Mouse (Mus musculus) kidney, embryonic 16.5 days (tissue): ENCODE measurements around the gene Cd99l2. TPM values are rescaled to one million over a fixed set of nuclear protein-coding genes. Genes with fewer than 3 reads are reported as not detected.

Experiments used
- ATAC-seq: fragments of 200-750 bp; cut with Nextera tagmentation; 2 replicates; pipeline ENCODE4 v1.8.0; 2017; ENCODE audit warnings: moderate TSS enrichment; ENCODE audit not compliant: low FRiP score, low TSS enrichment
- H3K27ac ChIP-seq: fragments of 300-500 bp; sonication (generic); 2 replicates; pipeline ENCODE4 v1.5.1; 2014; ENCODE audit warnings: low read length
- H3K27me3 ChIP-seq: fragments of 300-500 bp; sonication (generic); 2 replicates; pipeline ENCODE4 v1.6.1; 2014; ENCODE audit warnings: low read length, control low read depth, mixed read lengths; ENCODE audit not compliant: insufficient read depth
- H3K36me3 ChIP-seq: fragments of 300-500 bp; sonication (generic); 2 replicates; pipeline ENCODE4 v1.6.1; 2014; ENCODE audit warnings: low read length, control low read depth, mixed read lengths; ENCODE audit not compliant: insufficient read depth
- H3K4me1 ChIP-seq: fragments of 300-500 bp; sonication (generic); 2 replicates; pipeline ENCODE4 v1.6.1; 2014; ENCODE audit warnings: low read length, control low read depth, mixed read lengths; ENCODE audit not compliant: insufficient read depth
- H3K4me2 ChIP-seq: fragments of 300-500 bp; sonication (generic); replicated peaks from 2 replicates; pipeline ENCODE4 v1.6.1; 2014; ENCODE audit warnings: low read depth, low read length
- H3K4me3 ChIP-seq: fragments of 300-500 bp; sonication (generic); 2 replicates; pipeline ENCODE4 v1.5.1; 2014; ENCODE audit warnings: mild to moderate bottlenecking, low read length
- H3K9ac ChIP-seq: fragments of 300-500 bp; sonication (generic); replicated peaks from 2 replicates; pipeline ENCODE4 v1.6.1; 2014; ENCODE audit warnings: low read length
- H3K9me3 ChIP-seq: fragments of 300-500 bp; sonication (generic); 2 replicates; pipeline ENCODE4 v1.6.1; 2016; ENCODE audit warnings: low read length, control low read depth
- WGBS: fragments of 180-500 bp; shearing (Covaris S2); extraction: QIAGEN DNeasy Blood & Tissue Kit; methylation state at CpG from one replicate; pipeline ENCODE4 v1.1.7; 2014; 5-methylcytosine and 5-hydroxymethylcytosine counted together
- polyA plus RNA-seq: library from polyadenylated mRNA; unstranded; fragments of >200 nt; fragmentation: Nextera tagmentation; extraction: Ambion mirVana; gene quantifications from 2 replicates; pipeline ENCODE4 v1.2.1, GENCODE M21; 2015

The Cd99l2 gene
- 35.9 and 36.1 TPM in 2 replicates for polyA plus RNA-seq

DNA sequence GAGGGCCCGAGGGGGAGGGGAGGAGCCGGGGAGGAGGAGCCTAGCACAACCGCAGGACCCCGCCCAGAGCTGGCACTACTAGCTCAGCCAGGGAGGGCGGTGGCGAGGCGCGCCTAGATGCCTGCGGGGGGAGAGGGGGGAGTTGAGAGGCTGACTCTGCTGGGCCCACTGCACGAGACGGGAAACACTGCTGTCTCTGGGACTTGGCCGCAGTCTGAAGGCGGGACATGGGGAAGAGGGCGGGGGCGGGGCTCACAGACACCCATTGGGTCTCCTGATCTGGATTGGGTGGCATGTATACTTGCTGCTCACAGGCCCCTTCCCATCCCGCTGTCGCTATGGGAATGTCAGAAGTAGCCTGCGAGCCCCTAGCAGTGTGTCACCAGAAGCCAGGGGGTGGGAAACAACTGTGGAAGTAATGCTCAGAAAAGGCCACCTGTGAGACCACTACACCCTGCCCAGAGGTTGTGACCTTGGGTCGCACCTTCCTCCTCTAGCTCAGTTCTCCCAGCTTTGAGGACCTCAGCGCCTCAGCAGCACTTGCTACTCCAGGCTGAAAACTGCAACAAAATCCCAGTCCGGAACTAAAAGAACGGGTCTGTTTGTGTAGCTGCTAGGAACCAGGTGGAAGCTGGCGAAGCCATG, at the start of gene Cd99l2:
TSS of gene Cd99l2 (minus strand) at position 216 of the 645 bp plus-strand sequence.
- peak within 1 kb of the TSS; percentile 62 for H3K4me3 ChIP-seq
- ATAC-seq, result peak; percentile 98
- H3K27me3 ChIP-seq, result peaks cover 5% of the 10 kb centered on the region; the same call in 1 of the 2 replicates
- no peaks in the 10 kb centered on the region for H3K9me3 ChIP-seq
- peak within 1 kb of the TSS; percentile 63 for H3K4me2 ChIP-seq
- WGBS, result 25% methylated on average over 22 of the region's 23 CpGs
- peaks cover 7% of the 10 kb centered on the region; the same call in 1 of the 2 replicates for H3K4me1 ChIP-seq
- peak within 1 kb of the TSS; percentile 74 for H3K9ac ChIP-seq
- H3K27ac ChIP-seq, result peak within 1 kb of the TSS; percentile 92
- H3K36me3 ChIP-seq, result no peaks in the 10 kb centered on the region

GRCm38 (mm10) chrX:71540821-71541510, 48.3 kb upstream of the Cd99l2 start:
- Histone ChIP-seq H3K4me2 (no peak overlapping the region), H3K27me3 (no peaks in the 10 kb centered on the region), H3K36me3 (no peaks in the 10 kb centered on the region), H3K9ac (no peak overlapping the region), H3K4me1 (no peaks in the 10 kb centered on the region), H3K27ac (no peak overlapping the region), H3K4me3 (no peak overlapping the region), H3K9me3 (no peaks in the 10 kb centered on the region)
- ATAC-seq, result no peak
- 85% methylated on average over 7 of the region's 7 CpGs for WGBS

DNA sequence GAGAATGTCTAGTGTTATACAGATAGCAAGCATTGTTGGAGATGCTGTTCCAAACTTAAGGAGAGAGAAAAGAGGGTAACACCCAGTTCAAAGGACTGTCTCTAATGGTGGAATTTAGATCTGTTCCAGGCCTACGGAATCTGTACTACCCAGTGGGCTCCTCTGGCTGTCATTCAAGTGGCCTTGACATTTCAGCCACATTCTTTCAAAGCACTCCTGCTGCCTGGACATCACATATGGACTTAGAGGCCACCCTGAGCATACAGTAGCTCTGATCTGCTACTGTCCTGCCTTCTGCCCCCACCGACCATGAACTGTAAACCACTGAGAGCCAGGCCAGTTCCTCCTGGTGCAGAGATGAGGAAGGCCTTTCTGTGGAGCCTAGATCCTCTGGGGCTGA, 45.1 kb upstream of the Cd99l2 start:
- Histone ChIP-seq H3K4me1 (no peaks in the 10 kb centered on the region), H3K27me3 (no peaks in the 10 kb centered on the region)

DNA sequence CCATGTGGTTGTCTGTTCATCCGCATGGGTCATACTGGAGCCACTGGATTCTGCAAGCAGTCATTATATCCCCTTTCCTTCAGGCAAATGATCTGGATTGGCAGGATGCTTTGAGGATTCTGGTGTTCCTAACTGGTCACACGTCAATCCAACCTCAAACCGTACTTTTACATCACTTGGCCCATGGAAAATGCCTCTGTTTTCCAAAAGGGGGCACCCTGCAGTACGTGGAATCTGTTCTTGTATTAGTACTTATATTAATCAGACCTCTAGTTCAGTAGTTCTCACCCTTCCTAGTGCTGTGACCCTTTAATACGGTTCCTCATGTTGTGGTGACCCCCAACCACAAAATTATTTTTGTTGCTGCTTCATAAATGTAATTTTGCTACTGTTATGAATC, 41.5 kb upstream of the Cd99l2 start:
- H3K4me3 ChIP-seq, result no peak overlapping the region
- H3K27ac ChIP-seq, result no peak overlapping the region
- H3K36me3 ChIP-seq, result no peaks in the 10 kb centered on the region
- H3K4me2 ChIP-seq, result no peak overlapping the region
- peaks cover 4% of the 10 kb centered on the region; the same call in 1 of the 2 replicates for H3K27me3 ChIP-seq
- H3K4me1 ChIP-seq, result no peaks in the 10 kb centered on the region
- no peak overlapping the region for H3K9ac ChIP-seq
- no peaks in the 10 kb centered on the region for H3K9me3 ChIP-seq
- no peak for ATAC-seq
- WGBS, result 81% methylated on average over 5 of the region's 5 CpGs

More for the DNA sequence above, 45.1 kb upstream of the Cd99l2 start:
- no peak for ATAC-seq
- WGBS, result 69% methylated on average over 2 of the region's 2 CpGs
- no peak overlapping the region for H3K9ac ChIP-seq
- no peak overlapping the region for H3K27ac ChIP-seq
- H3K4me3 ChIP-seq, result no peak overlapping the region
- H3K9me3 ChIP-seq, result no peaks in the 10 kb centered on the region
- no peak overlapping the region for H3K4me2 ChIP-seq
- no peaks in the 10 kb centered on the region for H3K36me3 ChIP-seq

GRCm38 (mm10) chrX:71532635-71533034, 40.0 kb upstream of the Cd99l2 start:
- H3K27ac ChIP-seq, result no peak overlapping the region
- WGBS, result 70% methylated on average over 3 of the region's 3 CpGs
- no peak for ATAC-seq
- no peaks in the 10 kb centered on the region for H3K9me3 ChIP-seq
- no peak overlapping the region for H3K9ac ChIP-seq
- 0 out of 2 replicates have a peak, but pooled peaks cover 4% of the 10 kb centered on the region for H3K4me1 ChIP-seq
- H3K36me3 ChIP-seq, result no peaks in the 10 kb centered on the region
- H3K4me2 ChIP-seq, result no peak overlapping the region
- H3K27me3 ChIP-seq, result peaks cover 4% of the 10 kb centered on the region; the same call in 1 of the 2 replicates
- H3K4me3 ChIP-seq, result no peak overlapping the region

GRCm38 (mm10) chrX:71528646-71529045, 36.0 kb upstream of the Cd99l2 start:
- Histone ChIP-seq H3K9ac (no peak overlapping the region), H3K27me3 (peaks cover 4% of the 10 kb centered on the region; the same call in 1 of the 2 replicates), H3K4me3 (no peak overlapping the region), H3K9me3 (no peaks in the 10 kb centered on the region), H3K4me2 (no peak overlapping the region), H3K27ac (no peak overlapping the region), H3K36me3 (no peaks in the 10 kb centered on the region), H3K4me1 (0 out of 2 replicates have a peak, but pooled peaks cover 4% of the 10 kb centered on the region)
- 37% methylated on average over 6 of the region's 6 CpGs for whole genome bisulfite sequencing
- ATAC-seq, result peak; percentile 87

DNA sequence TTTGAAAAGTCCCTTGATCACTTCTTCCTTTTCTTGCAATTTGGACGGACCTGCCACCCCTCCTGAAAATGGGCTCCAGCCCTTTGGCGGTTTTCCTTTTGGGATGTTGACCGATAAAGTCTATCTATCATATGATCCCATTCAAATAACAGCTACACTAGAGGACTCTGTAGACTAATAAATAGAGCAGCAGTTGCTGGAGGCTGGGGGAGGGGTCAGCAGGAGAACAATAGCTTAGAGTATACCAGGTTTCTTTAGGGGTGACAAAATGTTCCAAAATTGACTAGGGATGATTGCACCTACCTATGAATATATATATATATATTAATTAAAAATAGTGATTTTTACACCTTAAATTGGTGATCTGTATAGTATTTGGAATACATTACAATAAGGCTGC, 35.5 kb upstream of the Cd99l2 start:
- WGBS, result 76% methylated on average over 3 of the region's 3 CpGs
- H3K4me2 ChIP-seq, result no peak overlapping the region
- H3K9me3 ChIP-seq, result no peaks in the 10 kb centered on the region
- H3K9ac ChIP-seq, result no peak overlapping the region
- H3K36me3 ChIP-seq, result no peaks in the 10 kb centered on the region
- 0 out of 2 replicates have a peak, but pooled peaks cover 4% of the 10 kb centered on the region for H3K4me1 ChIP-seq
- no peak for ATAC-seq
- H3K27ac ChIP-seq, result no peak overlapping the region
- peaks cover 4% of the 10 kb centered on the region; the same call in 1 of the 2 replicates for H3K27me3 ChIP-seq
- H3K4me3 ChIP-seq, result no peak overlapping the region

DNA sequence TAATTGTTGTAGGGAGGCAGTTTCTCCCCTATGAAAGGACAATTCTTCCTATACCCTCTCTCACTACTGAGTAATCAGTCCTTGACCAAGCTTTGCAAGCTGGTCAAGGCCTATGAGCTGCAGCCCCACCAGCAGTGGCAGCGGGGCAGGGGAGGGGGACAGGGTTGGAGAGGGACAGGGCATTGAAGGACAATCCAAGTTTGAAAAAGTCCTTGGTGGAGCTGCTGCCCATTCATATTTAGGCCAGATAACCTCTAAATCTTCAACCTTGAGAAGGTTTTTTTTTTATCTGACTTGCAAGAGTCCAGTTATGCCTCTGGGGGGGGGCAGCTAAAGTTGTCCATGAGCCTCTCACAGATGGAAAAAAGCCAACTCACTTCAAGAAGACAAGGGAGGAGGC, 34.8 kb upstream of the Cd99l2 start:
- H3K27ac ChIP-seq, result no peak overlapping the region
- H3K27me3 ChIP-seq, result peaks cover 4% of the 10 kb centered on the region; the same call in 1 of the 2 replicates
- H3K9me3 ChIP-seq, result no peaks in the 10 kb centered on the region
- 90% methylated on average over 1 of the region's 1 CpGs for WGBS
- 0 out of 2 replicates have a peak, but pooled peaks cover 4% of the 10 kb centered on the region for H3K4me1 ChIP-seq
- H3K4me2 ChIP-seq, result no peak overlapping the region
- H3K36me3 ChIP-seq, result no peaks in the 10 kb centered on the region
- no peak overlapping the region for H3K4me3 ChIP-seq
- ATAC-seq, result no peak
- H3K9ac ChIP-seq, result no peak overlapping the region

DNA sequence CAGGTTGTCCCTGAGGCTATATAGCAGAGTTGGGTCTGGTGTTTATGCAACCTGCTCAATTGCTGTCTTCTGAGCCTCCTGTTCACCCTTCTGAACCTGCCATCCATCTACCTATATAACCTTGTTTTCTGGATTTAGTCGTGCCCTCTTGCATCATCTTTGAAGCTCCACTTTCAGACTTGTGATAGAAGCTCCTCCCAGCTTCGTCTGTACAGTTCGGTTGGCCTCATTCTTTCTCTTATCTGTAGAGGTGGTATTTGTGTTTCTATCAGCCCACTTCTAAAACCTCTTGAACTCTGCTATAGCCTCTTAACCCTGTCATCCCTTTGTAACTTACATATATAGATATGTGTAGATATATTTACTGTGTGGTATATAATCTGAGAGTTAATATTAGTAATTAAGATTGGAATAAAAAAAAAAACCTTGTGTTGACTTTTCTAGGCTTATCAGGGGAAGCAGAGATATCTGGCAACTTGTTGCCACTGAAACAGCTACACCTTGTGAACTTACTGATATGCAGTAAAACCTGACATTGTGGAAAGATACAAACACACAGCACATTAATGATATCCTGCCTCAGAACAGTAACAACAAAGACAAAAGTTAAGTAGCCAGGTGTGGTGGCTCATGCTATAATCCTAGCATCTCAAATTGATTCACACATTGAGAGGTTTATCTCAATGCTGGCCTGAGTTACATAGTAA, 33.1 kb upstream of the Cd99l2 start:
- no peak overlapping the region for H3K4me3 ChIP-seq
- no peaks in the 10 kb centered on the region for H3K9me3 ChIP-seq
- H3K36me3 ChIP-seq, result no peaks in the 10 kb centered on the region
- no peak overlapping the region for H3K4me2 ChIP-seq
- H3K9ac ChIP-seq, result no peak overlapping the region
- ATAC-seq, result no peak
- no peak overlapping the region for H3K27ac ChIP-seq
- 0 out of 2 replicates have a peak, but pooled peaks cover 4% of the 10 kb centered on the region for H3K4me1 ChIP-seq
- 72% methylated on average over 3 of the region's 3 CpGs for WGBS
- peaks cover 4% of the 10 kb centered on the region; the same call in 1 of the 2 replicates for H3K27me3 ChIP-seq
